Mouse (Mus musculus) heart, embryonic 14.5 days (tissue): ENCODE data around the gene Apobec2. TPM values are rescaled to one million over a fixed set of nuclear protein-coding genes. Genes with fewer than 3 reads are reported as not detected.
A peak's percentile ranks its signal among the peaks of the same experiment; 100 is the strongest.

Experiments used
- ATAC-seq: fragments of 200-750 bp; cut with Nextera tagmentation; 2 replicates; pipeline ENCODE4 v1.8.0; 2017; ENCODE audit warnings: low read depth, moderate TSS enrichment; ENCODE audit not compliant: insufficient number of reproducible peaks, insufficient read depth, low FRiP score
- H3K27ac ChIP-seq, 2 experiments: fragments of 200-500 bp in 1 of 2; fragments of 300-500 bp in 1 of 2; sonication (generic) in 1 of 2; replicated peaks in 1 of 2; 2 replicates each; pipeline ENCODE4 v1.5.1; 2012 to 2014; ENCODE audit warnings: low read depth in 2 of 2, low read length in 2 of 2, control low read depth in 1 of 2, mild to moderate bottlenecking in 1 of 2, mixed read lengths in 1 of 2; ENCODE audit not compliant: control insufficient read depth in 1 of 2, insufficient read depth in 1 of 2
- H3K27me3 ChIP-seq: fragments of 300-500 bp; sonication (generic); 2 replicates; pipeline ENCODE4 v1.6.1; 2014; ENCODE audit warnings: mild to moderate bottlenecking, low read length, control low read depth; ENCODE audit not compliant: control insufficient read depth, insufficient read depth
- H3K36me3 ChIP-seq: fragments of 300-500 bp; sonication (generic); 2 replicates; pipeline ENCODE4 v1.6.1; 2014; ENCODE audit warnings: mild to moderate bottlenecking, control low read depth, low read length, mixed read lengths; ENCODE audit not compliant: control insufficient read depth, insufficient read depth
- H3K4me1 ChIP-seq, 2 experiments: fragments of 200-500 bp in 1 of 2; fragments of 300-500 bp in 1 of 2; sonication (generic) in 1 of 2; 2 replicates each; pipeline ENCODE4 v1.6.1; 2012 to 2014; ENCODE audit warnings: low read length in 2 of 2, control low read depth in 1 of 2, mixed read lengths in 1 of 2; ENCODE audit not compliant: control insufficient read depth in 2 of 2, insufficient read depth in 2 of 2
- H3K4me2 ChIP-seq: fragments of 300-500 bp; sonication (generic); 2 replicates; pipeline ENCODE4 v1.6.1; 2014; ENCODE audit warnings: mild to moderate bottlenecking, low read length
- H3K4me3 ChIP-seq, 2 experiments: fragments of 200-500 bp in 1 of 2; fragments of 300-500 bp in 1 of 2; sonication (generic) in 1 of 2; 2 replicates each; pipeline ENCODE4 v1.5.1; 2012 to 2014; ENCODE audit warnings: low read length in 2 of 2, mild to moderate bottlenecking in 2 of 2, control low read depth in 1 of 2, low read depth in 1 of 2, moderate library complexity in 1 of 2; ENCODE audit not compliant: control insufficient read depth in 1 of 2, insufficient read depth in 1 of 2
- H3K9ac ChIP-seq: fragments of 300-500 bp; sonication (generic); 2 replicates; pipeline ENCODE4 v1.6.1; 2014; ENCODE audit warnings: mild to moderate bottlenecking, low read length
- H3K9me3 ChIP-seq: fragments of 300-500 bp; sonication (generic); 2 replicates; pipeline ENCODE4 v1.6.1; 2016; ENCODE audit warnings: low read length, control low read depth; ENCODE audit not compliant: control insufficient read depth
- WGBS: fragments of 180-500 bp; shearing (Covaris S2); extraction: QIAGEN DNeasy Blood & Tissue Kit; methylation state at CpG from one replicate; pipeline ENCODE4 v1.1.7; 2014; 5-methylcytosine and 5-hydroxymethylcytosine counted together
- polyA plus RNA-seq: library from polyadenylated mRNA; unstranded; fragments of >200 nt; fragmentation: Nextera tagmentation; extraction: Ambion mirVana; gene quantifications from 2 replicates; pipeline ENCODE4 v1.2.1, GENCODE M21; 2014

The Apobec2 gene
- polyA plus RNA-seq, 1 experiment from 2014 or later = 243 TPM

DNA sequence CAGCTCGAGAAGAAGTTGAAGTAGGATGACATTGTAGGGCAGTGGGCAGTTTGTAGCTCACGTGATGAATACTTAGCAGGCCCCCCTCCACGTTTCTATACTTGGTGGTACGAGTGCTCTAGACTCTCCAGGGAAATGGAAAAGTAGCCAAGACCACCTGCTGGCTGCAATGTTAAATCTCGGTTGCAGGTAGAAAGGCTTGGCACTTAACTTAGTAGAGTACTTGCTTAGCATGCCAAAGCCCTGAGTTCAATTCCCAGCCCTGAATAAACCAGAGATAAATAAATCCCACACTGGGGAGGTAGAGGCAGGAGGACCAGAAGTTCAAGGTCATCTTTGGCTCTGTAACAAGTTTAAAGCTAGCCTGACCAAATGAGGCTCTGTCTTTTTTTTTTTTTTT, 1.7 kb upstream of the Apobec2 start:
- no peaks in the 10 kb centered on the region for H3K9me3 ChIP-seq
- peaks cover 5% of the 10 kb centered on the region; the same call in 1 of the 2 replicates for H3K36me3 ChIP-seq

DNA sequence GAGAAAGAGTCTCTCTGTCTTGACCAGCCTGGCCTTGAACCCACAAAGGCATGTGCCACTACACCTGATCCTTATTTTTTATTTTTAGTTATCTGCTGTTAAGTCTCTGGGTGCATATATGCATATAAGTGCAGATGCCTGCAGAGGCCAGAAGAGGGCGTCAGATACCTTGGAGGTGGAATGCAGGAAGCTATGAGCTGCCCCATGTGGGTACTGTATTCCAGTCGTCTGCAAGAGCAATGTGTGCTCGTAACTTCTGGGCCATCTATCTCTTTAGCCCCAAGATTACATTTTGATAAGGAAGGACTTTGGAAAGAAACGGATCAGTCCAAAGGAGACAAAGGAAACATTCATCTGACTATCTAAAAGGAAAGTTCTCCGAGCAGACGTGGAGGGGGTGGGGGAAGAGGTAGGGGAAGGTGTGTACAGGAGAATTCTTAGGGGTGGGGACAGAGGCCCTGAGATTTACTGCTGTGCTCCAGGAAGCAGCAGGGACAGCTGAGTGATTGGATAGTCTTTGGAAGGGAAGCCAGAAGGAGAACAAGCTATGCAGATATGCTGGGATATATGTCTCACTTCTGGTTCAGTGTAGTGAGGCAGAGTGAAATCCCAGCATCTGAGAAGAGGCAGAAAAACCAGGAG, 1.1 kb upstream of the Apobec2 start:
- Histone ChIP-seq H3K9ac (no peak overlapping the region), H3K9me3 (no peaks in the 10 kb centered on the region), H3K4me3 (no peak overlapping the region), H3K4me2 (no peak overlapping the region), H3K27ac (peak overlapping the region in 1 of 2 experiments; percentile 94; a peak in 3 of 4 replicates), H3K4me1 (peaks cover 46 to 57% of the 10 kb centered on the region in 2 experiments), H3K36me3 (peaks cover 10% of the 10 kb centered on the region), H3K27me3 (no peaks in the 10 kb centered on the region)
- 41% methylated on average over 6 of the region's 6 CpGs for WGBS
- no peak for ATAC-seq

More for the DNA sequence above, 1.7 kb upstream of the Apobec2 start:
- Histone ChIP-seq H3K4me1 (peaks cover 44 to 51% of the 10 kb centered on the region in 2 experiments), H3K4me3 (no peak overlapping the region), H3K27me3 (no peaks in the 10 kb centered on the region), H3K4me2 (no peak overlapping the region), H3K27ac (no peak overlapping the region), H3K9ac (no peak overlapping the region)
- ATAC-seq = no peak
- WGBS = 77% methylated on average over 5 of the region's 5 CpGs

DNA sequence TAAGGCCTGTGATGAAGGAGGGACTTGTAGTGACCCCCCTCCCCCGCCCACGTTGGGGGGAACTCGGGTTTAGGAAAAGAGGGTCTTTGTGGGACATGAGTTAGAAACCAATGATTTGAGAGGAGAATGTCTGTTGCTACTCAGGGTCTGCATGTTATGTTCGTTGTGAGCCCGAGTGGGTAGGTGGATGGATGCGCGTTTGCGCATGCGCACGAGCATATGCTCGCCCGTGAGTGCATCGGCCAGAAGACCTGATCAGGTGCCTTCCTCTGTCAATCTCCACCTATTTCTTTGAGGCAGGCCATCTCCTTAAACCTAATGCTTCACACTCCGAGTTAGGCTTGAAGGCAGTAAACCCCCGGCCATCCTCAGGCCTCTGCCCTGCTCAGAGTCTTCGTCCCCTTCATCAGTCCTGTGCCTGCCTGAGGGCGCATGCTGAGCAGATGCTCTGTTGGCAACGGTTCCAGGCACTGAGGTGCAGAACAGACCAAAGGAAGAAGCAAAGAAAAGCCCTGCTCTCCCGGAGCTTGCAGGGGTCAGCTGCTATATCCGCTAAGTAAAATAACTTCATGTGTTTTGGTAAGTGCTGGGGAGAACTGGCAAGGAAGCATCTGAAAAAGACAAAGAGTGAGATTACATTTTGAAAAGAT, 401 bp upstream of the Apobec2 start:
- H3K27ac ChIP-seq = peak overlapping the region; percentile 88 to 94
- H3K4me2 ChIP-seq = peak overlapping the region; percentile 76
- ATAC-seq = no peak
- no peak overlapping the region; the same call in 1 of the 2 replicates for H3K9ac ChIP-seq
- H3K36me3 ChIP-seq = peaks cover 13% of the 10 kb centered on the region
- H3K9me3 ChIP-seq = no peaks in the 10 kb centered on the region
- H3K4me3 ChIP-seq = no peak overlapping the region; a peak in 1 of 4 replicates
- H3K4me1 ChIP-seq = peaks cover 50 to 64% of the 10 kb centered on the region in 2 experiments
- H3K27me3 ChIP-seq = no peaks in the 10 kb centered on the region
- 62% methylated on average over 20 of the region's 20 CpGs for WGBS

DNA sequence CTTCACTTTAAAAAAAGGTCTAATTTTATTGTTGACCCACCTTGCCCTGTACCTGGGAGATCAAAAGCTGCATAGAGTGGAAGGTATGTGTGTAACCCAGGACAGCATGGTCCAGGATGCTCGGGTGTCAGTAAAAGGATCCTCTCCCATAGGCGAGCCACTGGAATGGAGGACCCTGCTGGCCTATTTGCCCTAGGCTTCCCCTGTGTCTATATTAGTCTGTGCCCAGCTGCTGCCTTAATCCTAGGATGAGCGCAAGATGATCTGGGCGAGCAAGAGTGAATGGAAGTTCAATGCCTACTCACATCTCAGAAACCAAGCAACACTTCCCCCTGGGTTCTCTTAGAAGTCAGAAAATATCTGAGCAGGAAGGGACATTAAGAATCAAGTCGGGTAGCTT, 1.7 kb downstream of the Apobec2 start:
- Histone ChIP-seq H3K4me3 (peak overlapping the region; percentile 56), H3K9me3 (no peaks in the 10 kb centered on the region), H3K9ac (peak overlapping the region; percentile 79), H3K36me3 (peaks cover 16% of the 10 kb centered on the region), H3K27ac (peak overlapping the region; percentile 94 to 96), H3K4me2 (peak overlapping the region; percentile 76), H3K27me3 (no peaks in the 10 kb centered on the region), H3K4me1 (peaks cover 45 to 66% of the 10 kb centered on the region in 2 experiments)
- WGBS = 29% methylated on average over 5 of the region's 5 CpGs
- ATAC-seq = no peak

DNA sequence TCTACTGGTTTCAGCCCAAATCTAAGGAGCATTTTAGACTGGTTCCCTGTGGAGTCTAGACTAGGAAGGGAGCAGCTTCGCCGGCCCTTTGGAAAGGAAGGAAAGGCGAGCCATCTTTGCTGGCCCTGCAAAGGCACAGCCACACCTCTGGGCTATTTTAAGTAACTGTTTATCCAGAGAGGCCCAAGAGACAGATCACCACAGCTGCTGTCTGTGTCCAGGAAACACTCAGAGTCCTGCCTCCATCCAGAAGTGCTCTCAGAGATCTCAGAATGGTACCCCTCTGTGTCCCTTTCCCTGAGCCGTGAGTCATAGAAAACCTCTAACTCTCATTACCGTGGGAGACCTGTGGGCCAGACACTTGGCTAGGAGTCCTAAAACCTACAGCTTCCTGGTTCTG, 2.3 kb downstream of the Apobec2 start:
- Histone ChIP-seq H3K27ac (peak overlapping the region; percentile 84 to 94; a peak in 3 of 4 replicates), H3K4me3 (peak overlapping the region; percentile 35 to 56), H3K4me1 (peaks cover 45 to 66% of the 10 kb centered on the region in 2 experiments), H3K9ac (peak overlapping the region; percentile 79), H3K36me3 (peaks cover 16% of the 10 kb centered on the region), H3K4me2 (peak overlapping the region; percentile 76), H3K9me3 (no peaks in the 10 kb centered on the region), H3K27me3 (no peaks in the 10 kb centered on the region)
- peak; percentile 48; the same call in 1 of the 2 replicates for ATAC-seq
- WGBS = 8% methylated on average over 5 of the region's 5 CpGs

DNA sequence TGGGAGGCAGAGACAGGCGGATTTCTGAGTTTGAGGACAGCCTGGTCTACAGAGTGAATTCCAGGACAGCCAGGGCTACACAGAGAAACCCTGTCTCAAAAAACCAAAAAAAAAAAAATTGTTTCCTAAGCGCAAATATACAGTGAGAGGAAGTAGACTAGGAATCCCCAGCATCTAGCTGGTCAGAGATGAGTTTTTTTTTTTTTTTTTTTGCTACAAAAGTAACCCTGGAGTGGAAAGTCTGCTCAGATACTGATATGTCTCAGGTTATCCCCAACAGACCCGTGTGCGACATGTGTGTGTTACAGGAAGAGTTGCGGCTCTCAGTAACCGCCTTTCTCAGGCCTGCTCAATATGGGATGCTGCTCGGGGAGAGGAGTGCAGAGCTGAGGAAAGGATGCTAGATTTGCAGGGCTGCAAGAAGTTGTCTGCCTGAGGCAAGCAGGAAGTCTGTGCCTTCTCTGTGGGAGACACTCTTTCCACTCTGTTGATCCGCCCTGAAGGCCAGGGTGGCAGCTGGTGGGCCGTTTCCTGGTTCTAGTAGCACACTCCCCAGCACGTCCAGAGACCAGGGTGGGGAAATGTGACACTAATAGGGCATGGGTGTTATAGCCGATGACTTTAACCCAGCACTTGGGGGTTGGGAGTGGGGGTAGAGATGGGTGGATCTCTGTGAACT, 4.7 kb downstream of the Apobec2 start:
- no peaks in the 10 kb centered on the region for H3K27me3 ChIP-seq
- H3K36me3 ChIP-seq = peaks cover 38% of the 10 kb centered on the region
- H3K27ac ChIP-seq = peak overlapping the region; percentile 56 to 80; a peak in 3 of 4 replicates
- H3K4me1 ChIP-seq = peaks cover 40 to 58% of the 10 kb centered on the region in 2 experiments
- ATAC-seq = no peak
- H3K4me2 ChIP-seq = peak overlapping the region; percentile 76
- no peak overlapping the region for H3K4me3 ChIP-seq
- 50% methylated on average over 11 of the region's 11 CpGs for WGBS
- H3K9ac ChIP-seq = peak overlapping the region; percentile 54
- H3K9me3 ChIP-seq = no peaks in the 10 kb centered on the region

DNA sequence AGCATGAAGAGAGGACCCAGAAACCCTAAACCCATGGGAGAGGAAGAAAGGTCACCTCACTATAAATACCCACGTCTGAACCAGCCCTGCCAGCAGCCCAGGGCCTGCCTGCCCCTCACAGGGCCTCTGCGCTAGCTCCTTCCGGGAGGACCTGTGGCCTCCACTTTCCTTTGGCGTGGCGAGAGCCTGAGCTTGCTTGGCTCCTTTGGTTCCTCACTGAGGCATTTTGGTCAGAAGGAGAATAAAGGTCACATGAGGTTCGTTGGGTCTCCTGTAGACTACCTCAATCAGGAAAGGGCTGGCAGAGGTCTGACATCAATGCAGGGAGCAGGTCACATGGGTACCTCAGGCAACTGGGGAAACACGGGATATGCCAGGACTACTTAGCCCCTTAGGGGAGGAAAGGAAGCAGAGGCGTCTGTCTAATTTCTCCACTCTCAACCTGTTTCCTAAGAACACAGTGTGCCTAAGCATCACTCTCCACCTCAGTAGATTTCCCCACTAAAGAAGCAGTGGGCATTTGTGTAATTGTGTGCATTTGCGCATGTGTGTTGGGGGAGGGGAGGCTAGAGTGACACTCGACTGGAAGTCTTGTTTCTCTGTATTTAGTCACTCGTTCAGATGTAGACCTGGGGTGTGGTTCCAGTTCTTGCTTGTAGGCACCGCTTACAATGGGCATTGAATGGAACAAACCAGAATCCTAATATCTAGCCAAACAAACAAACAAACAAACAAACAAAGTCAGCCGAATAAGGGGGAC, 5.6 kb downstream of the Apobec2 start:
- 29% methylated on average over 13 of the region's 13 CpGs for WGBS
- Histone ChIP-seq H3K36me3 (peaks cover 46% of the 10 kb centered on the region), H3K27ac (peak overlapping the region; percentile 77 to 80), H3K27me3 (no peaks in the 10 kb centered on the region), H3K4me2 (peak overlapping the region; percentile 52), H3K9me3 (no peaks in the 10 kb centered on the region), H3K9ac (peak overlapping the region; percentile 60; the same call in 1 of the 2 replicates), H3K4me1 (peaks cover 36 to 55% of the 10 kb centered on the region in 2 experiments), H3K4me3 (peak overlapping the region in 1 of 2 experiments; percentile 6; a peak in 1 of 4 replicates)
- ATAC-seq = no peak
